Mouse (Mus musculus) megakaryocyte, embryonic 14.5 days (primary cell): ENCODE data around the gene Tbpl1. TPM values are rescaled to one million over a fixed set of nuclear protein-coding genes. Genes with fewer than 3 reads are reported as not detected.

Experiments used
- H3K27me3 ChIP-seq: replicated peaks from 2 replicates; pipeline ENCODE3; 2012; ENCODE audit warnings: inconsistent platforms
- H3K36me3 ChIP-seq: replicated peaks from 2 replicates; pipeline ENCODE3; 2012; ENCODE audit warnings: low read length, inconsistent platforms, mixed read lengths
- H3K4me1 ChIP-seq: 2 replicates; pipeline ENCODE4 v1.6.1; 2012; ENCODE audit warnings: inconsistent platforms
- H3K4me3 ChIP-seq: replicated peaks from 2 replicates; pipeline ENCODE3; 2012; ENCODE audit warnings: moderate library complexity, mild to moderate bottlenecking, inconsistent platforms
- H3K9me3 ChIP-seq: 2 replicates; pipeline ENCODE4 v1.6.1; 2012; ENCODE audit warnings: inconsistent platforms
- FLI1 ChIP-seq: IDR thresholded peaks from 2 replicates; pipeline ENCODE4 v1.6.1; 2012; ENCODE audit warnings: low read length, inconsistent platforms, mixed read lengths
- GATA1 ChIP-seq: IDR thresholded peaks from 3 replicates; pipeline ENCODE4 v1.6.1; 2012; ENCODE audit warnings: mixed read lengths, low read length, inconsistent platforms, borderline replicate concordance
- polyA plus RNA-seq: library from polyadenylated mRNA; stranded (reverse); fragments of >175 nt; gene quantifications from 2 replicates; pipeline ENCODE4 v1.2.3, GENCODE M21; 2012; ENCODE audit warnings: low replicate concordance; ENCODE audit not compliant: insufficient read depth

Tbpl1 gene
- polyA plus RNA-seq, 1 experiment: 32.7 TPM

GRCm38 (mm10) chr10:22675848-22676630 lies 55.7 kb downstream of the Tbpl1 start:
- no peaks in the 10 kb centered on the region for H3K36me3 ChIP-seq
- TF ChIP-seq GATA1 (no peak), FLI1 (no peak)
- H3K4me1 ChIP-seq: no peaks in the 10 kb centered on the region
- H3K4me3 ChIP-seq: no peak overlapping the region
- H3K9me3 ChIP-seq: peaks cover 7% of the 10 kb centered on the region
- no peaks in the 10 kb centered on the region for H3K27me3 ChIP-seq

GRCm38 (mm10) chr10:22674176-22674575 lies 57.6 kb downstream of the Tbpl1 start:
- H3K36me3 ChIP-seq: no peaks in the 10 kb centered on the region
- TF ChIP-seq FLI1: no peak
- peaks cover 11% of the 10 kb centered on the region for H3K9me3 ChIP-seq
- no peaks in the 10 kb centered on the region for H3K4me1 ChIP-seq
- no peaks in the 10 kb centered on the region for H3K27me3 ChIP-seq
- no peak overlapping the region for H3K4me3 ChIP-seq

GRCm38 (mm10) chr10:22668509-22668908 lies 63.2 kb downstream of the Tbpl1 start:
- Histone ChIP-seq H3K36me3 (no peaks in the 10 kb centered on the region), H3K9me3 (peaks cover 18% of the 10 kb centered on the region; the same call in 1 of the 2 replicates), H3K4me3 (no peak overlapping the region), H3K4me1 (no peaks in the 10 kb centered on the region), H3K27me3 (no peaks in the 10 kb centered on the region)
- TF ChIP-seq FLI1 (no peak), GATA1 (no peak)

- peaks cover 15% of the 10 kb centered on the region for H3K9me3 ChIP-seq
- no peaks in the 10 kb centered on the region for H3K36me3 ChIP-seq
- no peaks in the 10 kb centered on the region for H3K4me1 ChIP-seq
- H3K27me3 ChIP-seq: no peaks in the 10 kb centered on the region
- no peak overlapping the region for H3K4me3 ChIP-seq
- TF ChIP-seq FLI1 (no peak), GATA1 (no peak)
Measured at GRCm38 (mm10) chr10:22660286-22661000, 71.3 kb downstream of the Tbpl1 start.

- Histone ChIP-seq H3K4me3 (no peak overlapping the region), H3K36me3 (no peaks in the 10 kb centered on the region), H3K27me3 (no peaks in the 10 kb centered on the region), H3K9me3 (peaks cover 13% of the 10 kb centered on the region), H3K4me1 (no peaks in the 10 kb centered on the region)
- TF ChIP-seq GATA1 (no peak), FLI1 (no peak)
Measured at GRCm38 (mm10) chr10:22659386-22659725, 72.4 kb downstream of the Tbpl1 start.

- H3K9me3 ChIP-seq: peaks cover 13% of the 10 kb centered on the region
- no peaks in the 10 kb centered on the region for H3K36me3 ChIP-seq
- H3K4me1 ChIP-seq: no peaks in the 10 kb centered on the region
- TF ChIP-seq FLI1: no peak
- no peak overlapping the region for H3K4me3 ChIP-seq
- H3K27me3 ChIP-seq: no peaks in the 10 kb centered on the region
Measured at GRCm38 (mm10) chr10:22658534-22659385, 73.0 kb downstream of the Tbpl1 start.

Other genes with a start within 250 kb of the Tbpl1 start
- gene Slc2a12, start 86.9 kb downstream of the Tbpl1 start, polyA plus RNA-seq: not detected in 2 replicates
- gene Tcf21, start 88.2 kb upstream of the Tbpl1 start, polyA plus RNA-seq: not detected in 2 replicates